Mouse (Mus musculus) gastrocnemius, adult 18-20 months (tissue): Measurements from ENCODE around the gene Gm44973. TPM values are rescaled to one million over a fixed set of nuclear protein-coding genes. Genes with fewer than 3 reads are reported as not detected.
"Not testable (repeated sequence)": the region's sequence is repeated elsewhere in the genome, so short reads cannot be mapped to it uniquely, and the experiment has no call there.

ENCODE experiments used
- DNase-seq: peaks from one replicate; pipeline ENCODE4 v3.0.0; 2021; ENCODE audit warnings: low spot score
- total RNA-seq, 2 experiments: library from RNA; stranded (reverse); gene quantifications; 2 replicates each; pipeline ENCODE4 v1.2.3; 2021

The Gm44973 gene
- total RNA-seq, 2 experiments from 2014 or later = not detected

DNA sequence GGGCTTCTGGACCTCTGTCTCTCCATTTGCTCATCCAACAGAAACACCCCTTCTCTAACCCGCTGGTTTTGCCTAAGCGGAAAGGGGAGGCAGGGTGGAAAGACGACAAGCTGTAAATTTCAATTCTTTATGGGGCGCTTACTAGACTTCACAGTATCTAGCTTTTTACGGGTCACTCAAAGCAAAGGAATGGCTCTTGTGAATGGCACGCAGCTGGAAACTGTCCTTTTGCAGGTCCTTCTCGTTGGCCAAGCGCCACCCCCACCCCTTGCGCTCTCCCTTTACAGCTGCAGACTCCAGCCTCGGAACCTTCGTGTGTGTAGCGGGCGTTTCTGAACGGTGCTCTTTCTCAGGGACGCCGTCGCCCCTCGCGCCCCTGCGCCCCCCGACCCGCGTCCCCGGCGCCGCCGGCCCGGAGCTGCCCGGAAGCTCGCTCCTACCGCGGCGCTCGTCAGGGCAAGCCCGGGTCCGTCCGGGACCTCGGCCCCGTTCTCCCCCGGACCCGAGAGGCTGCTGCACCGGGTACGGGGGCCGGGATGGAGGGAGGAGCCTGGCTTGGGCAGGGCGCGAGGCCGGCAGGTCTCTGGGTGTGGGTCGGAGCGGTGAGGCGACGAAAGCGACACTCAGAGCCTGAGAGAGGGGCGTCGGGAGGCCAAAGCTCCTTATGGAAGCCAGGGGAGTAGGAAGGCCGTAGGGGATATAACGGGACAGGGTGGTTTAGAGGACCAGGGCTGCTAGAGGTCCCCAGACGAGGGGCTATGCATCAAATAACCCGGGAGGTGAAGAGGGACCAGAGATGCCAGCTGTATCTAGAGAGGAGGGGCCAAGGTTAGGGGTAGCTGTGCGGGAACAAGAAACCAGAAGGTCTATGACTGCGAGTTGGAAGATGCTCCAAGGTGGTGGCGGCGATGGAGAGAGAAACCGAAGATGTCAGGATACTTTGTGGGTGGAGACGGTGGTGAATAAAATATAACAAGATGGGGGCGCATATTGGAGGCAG lies 36.2 kb downstream of the Gm44973 start, which contains the start of gene Zfp580:
Gene Zfp580, plus strand, starts transcription at position 346 of the 1,000 bp plus-strand sequence.
- peak; percentile 62 for DNase-seq

DNA sequence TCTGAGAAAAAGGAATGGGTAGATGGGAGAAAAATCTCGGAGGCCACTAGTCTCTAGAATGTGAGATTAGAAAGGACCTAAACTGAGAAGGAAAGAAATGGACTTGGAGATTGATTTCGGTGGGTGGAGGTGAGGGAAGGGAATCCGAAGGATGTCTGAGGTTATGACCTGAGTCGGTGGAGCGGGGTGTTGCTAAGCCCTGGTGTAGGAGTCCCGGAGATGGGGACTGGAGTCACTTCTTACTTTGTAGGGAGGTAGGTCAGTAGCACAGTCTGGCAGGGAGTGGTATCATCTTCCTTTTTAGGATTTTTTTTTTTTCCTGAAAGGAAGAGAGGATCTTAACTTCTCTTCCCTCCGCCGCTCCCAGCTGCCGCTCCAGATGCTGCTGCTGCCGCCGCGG lies 37.1 kb downstream of the Gm44973 start:
- no peak for DNase-seq

DNA sequence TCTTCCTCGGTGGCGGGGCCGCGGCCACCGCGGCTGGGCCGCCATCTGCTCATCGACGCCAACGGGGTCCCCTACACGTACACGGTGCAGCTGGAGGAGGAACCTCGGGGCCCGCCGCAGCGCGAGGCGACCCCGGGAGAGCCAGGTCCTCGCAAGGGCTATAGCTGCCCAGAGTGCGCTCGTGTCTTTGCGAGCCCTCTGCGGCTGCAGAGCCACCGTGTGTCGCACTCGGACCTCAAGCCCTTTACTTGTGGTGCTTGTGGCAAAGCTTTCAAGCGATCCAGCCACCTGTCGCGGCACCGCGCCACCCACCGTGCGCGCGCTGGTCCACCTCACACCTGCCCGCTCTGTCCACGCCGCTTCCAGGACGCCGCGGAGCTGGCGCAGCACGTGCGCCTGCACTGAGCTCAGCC lies 37.6 kb downstream of the Gm44973 start:
- no peak for DNase-seq

GRCm38 (mm10) chr7:5053456-5054179 lies 38.3 kb downstream of the Gm44973 start:
- no peak for DNase-seq

- no peak for DNase-seq
Observed at GRCm38 (mm10) chr7:5056651-5057263, 41.5 kb downstream of the Gm44973 start.

DNA sequence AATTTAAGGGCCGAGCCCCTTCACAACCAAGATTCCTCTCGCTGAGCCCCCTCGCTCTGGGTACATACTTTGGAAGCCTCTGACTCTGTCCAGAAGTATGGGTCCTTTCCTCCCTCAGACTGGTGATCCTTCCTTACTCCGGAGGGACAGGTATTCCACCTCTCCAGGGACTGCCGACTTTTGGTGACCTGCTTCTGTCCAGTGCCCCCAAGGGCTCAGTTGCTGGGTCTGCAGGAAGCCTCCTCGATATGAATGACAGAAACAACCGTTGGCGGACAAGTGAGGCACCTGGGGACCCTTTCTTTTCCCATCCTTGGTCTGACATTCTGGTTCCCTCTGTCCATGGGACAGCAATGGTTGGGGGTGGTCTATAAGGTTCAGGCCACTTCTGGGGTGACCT lies 42.1 kb downstream of the Gm44973 start:
- no peak for DNase-seq

DNA sequence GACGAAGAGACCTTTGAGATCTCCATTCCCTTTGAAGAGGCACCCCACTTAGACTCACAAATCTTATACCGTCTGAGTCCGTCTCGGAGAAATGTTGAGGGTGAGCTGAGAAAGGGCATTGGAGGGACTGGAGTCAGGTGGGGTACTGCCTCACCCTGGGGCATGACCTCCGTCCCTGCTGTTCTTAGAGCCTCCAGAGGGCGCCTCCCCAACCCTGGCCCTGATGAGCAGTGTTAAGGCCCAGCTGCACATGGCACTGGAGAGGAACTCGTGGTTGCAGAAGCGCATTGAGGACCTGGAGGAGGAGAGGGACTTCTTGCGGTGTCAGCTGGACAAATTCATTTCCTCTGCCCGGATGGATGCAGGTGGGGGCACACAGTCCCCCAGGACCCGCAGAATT lies 42.5 kb downstream of the Gm44973 start:
- no peak for DNase-seq

GRCm38 (mm10) chr7:5058631-5059030 lies 43.3 kb downstream of the Gm44973 start:
- no peak for DNase-seq

GRCm38 (mm10) chr7:5059421-5059820 lies 44.1 kb downstream of the Gm44973 start:
- no peak for DNase-seq

GRCm38 (mm10) chr7:5060239-5060731 lies 45.0 kb downstream of the Gm44973 start:
- peak; percentile 78 for DNase-seq

DNA sequence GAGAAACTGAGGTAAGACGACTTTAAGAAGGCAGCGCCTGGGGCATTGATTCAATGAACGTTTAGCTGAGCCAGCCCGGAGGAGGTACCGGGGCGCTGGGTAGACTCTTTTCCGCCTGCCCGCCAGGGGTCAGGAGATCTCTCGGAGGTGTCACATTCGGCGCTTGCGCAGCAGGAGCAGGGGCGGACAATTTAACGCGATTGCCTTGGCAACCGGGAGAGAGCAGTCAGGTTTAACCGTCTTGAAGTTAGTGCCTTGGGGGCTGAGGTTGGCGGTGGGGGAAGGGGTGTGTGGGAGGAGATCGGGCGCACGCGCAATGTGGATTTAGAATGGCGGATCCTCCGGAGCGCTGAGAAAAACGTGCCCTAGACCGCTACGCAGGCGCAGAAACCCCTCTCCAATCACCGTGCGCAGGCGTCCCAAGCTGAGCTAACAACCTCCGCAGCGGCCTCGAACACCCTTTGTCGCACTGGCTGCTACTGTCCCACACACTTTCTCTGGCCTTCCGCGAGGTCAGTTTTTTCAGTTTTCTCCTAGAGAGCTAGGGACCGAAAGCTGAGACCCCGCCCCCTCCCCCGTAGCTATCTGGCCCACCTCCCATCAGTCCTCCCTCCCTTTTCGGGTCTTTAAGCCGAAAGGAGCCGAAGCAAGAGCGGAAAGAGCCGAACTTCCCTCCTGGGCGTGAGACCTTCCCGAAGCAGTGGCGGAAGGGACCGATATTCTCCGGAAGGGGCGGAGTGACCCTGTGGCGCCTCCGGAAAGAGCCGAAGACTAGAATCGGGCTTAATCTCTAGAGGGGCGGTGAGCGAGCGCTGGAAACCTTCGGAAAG lies 45.9 kb downstream of the Gm44973 start:
- peak; percentile 99 for DNase-seq

DNA sequence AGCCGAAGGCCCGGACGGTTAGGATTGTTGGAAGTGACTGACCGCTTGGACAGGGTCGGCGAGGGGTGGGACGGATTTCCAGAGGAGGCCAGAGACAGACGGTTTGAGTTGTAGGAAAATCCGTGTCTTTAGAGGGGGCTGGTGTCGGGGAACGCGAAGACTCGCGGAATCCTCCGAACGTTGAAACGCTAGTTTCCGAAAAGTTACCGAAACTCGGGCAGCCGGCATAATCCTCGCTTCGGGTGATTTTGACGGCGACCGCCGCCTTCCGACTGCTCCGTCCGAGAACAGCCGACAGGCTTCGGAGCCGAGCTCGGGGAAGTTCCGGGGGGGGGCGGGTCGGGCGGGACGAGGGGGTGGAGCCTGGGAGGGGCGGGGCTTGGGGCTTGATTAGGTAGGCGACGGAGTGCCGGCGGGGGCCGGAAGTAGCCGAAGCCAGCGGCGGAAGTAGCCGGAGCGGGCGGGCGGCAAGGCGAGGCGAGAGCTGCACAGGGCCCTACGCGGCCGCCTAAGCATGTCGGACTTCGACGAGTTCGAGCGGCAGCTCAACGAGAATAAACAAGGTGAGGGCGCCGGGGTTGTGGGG lies 46.6 kb downstream of the Gm44973 start, which contains the start of gene U2af2:
Gene U2af2, plus strand, starts transcription at position 370 of the 586 bp plus-strand sequence.
- peak; percentile 92 for DNase-seq

DNA sequence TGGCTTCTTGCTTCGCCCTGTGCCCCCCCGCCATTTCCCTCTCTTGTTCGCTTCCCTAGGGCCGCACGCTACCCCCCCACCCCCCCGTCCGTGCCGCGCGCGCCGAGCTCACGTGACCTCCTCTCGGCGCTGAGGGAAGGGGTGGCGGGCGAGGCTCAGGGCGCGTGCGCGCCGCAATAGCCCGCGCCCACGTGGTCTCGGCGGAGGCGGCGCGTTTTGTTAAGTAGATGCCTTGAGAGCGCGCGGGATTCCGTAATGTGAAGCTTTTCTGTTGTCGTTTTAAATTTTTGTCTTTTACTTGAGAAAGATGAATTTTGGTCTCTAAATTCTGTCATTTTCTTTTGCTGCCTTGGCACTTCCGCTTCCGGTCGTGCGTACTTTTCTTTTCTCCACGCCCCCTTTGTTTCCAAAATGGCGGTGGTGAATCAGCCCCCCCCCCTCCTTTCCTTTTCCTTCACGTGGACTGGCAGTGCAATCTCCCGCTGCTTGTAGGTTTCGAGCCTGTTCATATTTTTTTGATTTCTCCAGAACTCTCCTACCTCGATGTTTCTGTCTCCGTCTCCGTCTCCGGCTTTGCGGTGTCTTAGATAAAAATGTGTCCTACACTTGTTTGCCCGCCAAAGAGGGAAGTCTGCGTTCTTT lies 47.2 kb downstream of the Gm44973 start:
- DNase-seq = peak; percentile 66

DNA sequence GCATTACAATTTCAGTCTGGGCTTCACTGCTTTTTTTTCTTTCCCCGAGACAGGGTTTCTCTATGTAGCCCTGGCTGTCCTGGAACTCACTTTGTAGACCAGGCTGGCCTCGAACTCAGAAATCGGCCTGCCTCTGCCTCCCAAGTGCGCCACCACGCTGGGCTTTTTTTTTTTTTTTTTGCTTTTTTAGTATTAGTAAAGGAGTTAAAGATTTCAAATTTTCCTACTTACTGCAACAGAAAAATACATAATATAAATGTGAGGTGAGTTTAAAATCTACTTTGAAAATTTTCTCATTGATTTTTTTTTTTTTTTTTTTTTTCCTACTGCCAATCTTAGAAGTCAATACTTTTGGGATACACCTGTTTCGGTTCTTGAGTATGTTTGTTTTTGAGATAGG lies 49.6 kb downstream of the Gm44973 start:
- DNase-seq = no peak

- no peak for DNase-seq
Observed at GRCm38 (mm10) chr7:5073586-5073985, 58.3 kb downstream of the Gm44973 start.

- no peak for DNase-seq
Observed at GRCm38 (mm10) chr7:5074984-5075383, 59.7 kb downstream of the Gm44973 start.

DNA sequence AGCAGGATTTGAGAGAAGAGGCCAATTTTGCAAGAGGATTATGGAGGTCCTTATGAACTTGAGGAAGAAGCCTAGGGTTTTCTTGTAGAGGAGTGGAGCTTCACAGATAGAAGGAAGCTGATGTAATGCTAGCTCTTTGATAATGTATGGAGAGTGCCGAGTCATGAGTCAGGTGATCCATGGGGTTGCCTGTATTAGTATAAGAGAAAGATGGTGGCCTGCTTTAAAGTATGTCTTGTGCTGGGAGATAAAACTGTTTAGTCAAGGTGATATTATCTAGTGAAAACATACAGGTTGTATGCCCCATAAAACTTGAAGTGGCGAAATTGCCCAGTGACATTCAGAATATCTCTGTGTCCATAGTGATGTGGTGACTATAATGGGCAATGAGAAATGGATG lies 61.6 kb downstream of the Gm44973 start:
- no peak for DNase-seq

DNA sequence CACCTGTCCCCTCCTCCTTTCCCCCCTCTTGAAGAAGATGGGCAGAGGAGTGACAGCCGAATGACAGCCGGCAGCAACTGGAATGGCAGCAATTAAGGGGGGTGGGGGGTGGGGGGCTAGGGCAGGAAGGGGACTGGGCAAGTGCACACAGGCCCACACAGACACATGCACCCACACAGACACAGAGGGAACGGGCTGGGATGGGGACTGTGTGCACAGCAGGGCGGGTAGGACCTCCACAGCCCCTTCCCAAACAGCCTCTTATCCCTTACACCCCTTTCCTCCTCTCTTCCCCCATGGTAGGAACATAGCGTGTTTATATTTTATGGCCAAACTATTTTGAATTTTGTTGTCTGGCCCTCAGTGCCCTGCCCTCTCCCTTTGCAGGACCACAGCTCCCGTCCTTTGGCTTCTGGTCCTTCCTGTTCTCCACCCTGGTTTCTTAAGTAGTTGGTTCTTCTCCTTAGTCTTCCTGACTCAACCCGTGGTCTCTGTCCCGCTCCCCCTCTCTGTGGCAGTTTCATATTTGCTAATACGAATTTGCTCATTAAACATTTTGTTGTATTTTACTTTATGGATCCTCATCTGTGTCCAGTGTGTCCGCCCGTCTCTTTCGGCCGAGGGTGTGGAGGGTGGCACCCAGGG lies 64.2 kb downstream of the Gm44973 start:
- DNase-seq = not testable (repeated sequence)
